Mouse (Mus musculus) liver, postnatal 0 days (tissue): ENCODE measurements around the gene Btnl6. TPM values are rescaled to one million over a fixed set of nuclear protein-coding genes. Genes with fewer than 3 reads are reported as not detected.
A peak's percentile ranks its signal among the peaks of the same experiment; 100 is the strongest.
"Not testable (repeated sequence)": the region's sequence is repeated elsewhere in the genome, so short reads cannot be mapped to it uniquely, and the experiment has no call there.

Experiments
- ATAC-seq: fragments of 200-750 bp; cut with Nextera tagmentation; 2 replicates; pipeline ENCODE4 v1.8.0; 2017; ENCODE audit warnings: mild to moderate bottlenecking, moderate library complexity
- DNase-seq: peaks from one replicate; pipeline ENCODE4 v3.0.0-alpha.2; 2016
- H3K27ac ChIP-seq: fragments of 300-500 bp; sonication (generic); 2 replicates; pipeline ENCODE4 v1.5.1; 2014; ENCODE audit warnings: antibody characterized with exemption, moderate library complexity, mild to moderate bottlenecking, low read depth
- H3K27me3 ChIP-seq: fragments of 300-500 bp; sonication (generic); 2 replicates; pipeline ENCODE4 v1.6.1; 2014; ENCODE audit warnings: low read length, control low read depth, mixed read lengths; ENCODE audit not compliant: insufficient read depth
- H3K36me3 ChIP-seq: fragments of 300-500 bp; sonication (generic); replicated peaks from 2 replicates; pipeline ENCODE4 v1.6.1; 2014; ENCODE audit warnings: mild to moderate bottlenecking, control low read depth, low read length, moderate library complexity, mixed read lengths; ENCODE audit not compliant: insufficient read depth
- H3K4me1 ChIP-seq: fragments of 300-500 bp; sonication (generic); 2 replicates; pipeline ENCODE4 v1.6.1; 2014; ENCODE audit warnings: antibody characterized with exemption, mild to moderate bottlenecking, control low read depth; ENCODE audit not compliant: insufficient read depth
- H3K4me2 ChIP-seq: fragments of 300-500 bp; sonication (generic); 2 replicates; pipeline ENCODE4 v1.6.1; 2014; ENCODE audit warnings: low read depth, mild to moderate bottlenecking, low read length, moderate library complexity, mixed read lengths
- H3K4me3 ChIP-seq: fragments of 300-500 bp; sonication (generic); 2 replicates; pipeline ENCODE4 v1.5.1; 2014; ENCODE audit warnings: low read depth, low read length
- H3K9ac ChIP-seq: fragments of 300-500 bp; sonication (generic); replicated peaks from 2 replicates; pipeline ENCODE4 v1.6.1; 2014; ENCODE audit warnings: mild to moderate bottlenecking, moderate library complexity
- H3K9me3 ChIP-seq: fragments of 300-500 bp; sonication (generic); 2 replicates; pipeline ENCODE4 v1.6.1; 2016; ENCODE audit warnings: mild to moderate bottlenecking, control low read depth, low read length, mixed read lengths
- CTCF ChIP-seq: sonication (generic); IDR thresholded peaks from 2 replicates; pipeline ENCODE4 v1.5.1; 2016; ENCODE audit warnings: antibody characterized with exemption, low read depth
- EP300 ChIP-seq: IDR thresholded peaks from 2 replicates; pipeline ENCODE4 v1.6.1; 2016; ENCODE audit warnings: antibody characterized with exemption, low read depth, mild to moderate bottlenecking
- WGBS: fragments of 180-500 bp; shearing (Covaris S2); extraction: QIAGEN DNeasy Blood & Tissue Kit; methylation state at CpG from one replicate; pipeline ENCODE4 v1.1.7; 2014; ENCODE audit not compliant: insufficient replicate concordance; 5-methylcytosine and 5-hydroxymethylcytosine counted together
- polyA plus RNA-seq: library from polyadenylated mRNA; unstranded; fragments of >200 nt; fragmentation: Nextera tagmentation; extraction: Ambion mirVana; gene quantifications from 2 replicates; pipeline ENCODE4 v1.2.1, GENCODE M21; 2015

Gene Btnl6
- polyA plus RNA-seq, 1 experiment from 2014 or later = not detected

DNA sequence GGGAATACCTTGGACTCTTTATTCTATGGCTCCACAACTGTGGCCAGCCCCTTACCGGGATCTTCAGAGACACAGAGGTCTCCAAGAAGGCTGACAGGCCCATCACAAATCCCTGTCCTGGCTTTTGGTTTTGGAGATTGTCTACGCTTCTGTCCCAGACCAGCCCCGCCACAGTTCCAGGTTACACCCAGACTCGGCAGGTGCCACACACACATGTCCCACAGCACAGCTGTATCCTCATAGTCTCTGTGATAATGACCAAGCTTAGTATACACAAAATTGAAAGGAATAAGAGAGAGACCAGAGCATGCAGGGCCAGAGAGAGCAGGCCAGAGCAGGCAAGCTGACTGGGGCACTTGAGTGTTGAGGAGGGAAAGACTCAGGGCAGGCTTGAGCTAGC lies 643 bp upstream of the Btnl6 start:
- Histone ChIP-seq H3K9ac (no peak overlapping the region), H3K27ac (no peak overlapping the region), H3K4me2 (no peak overlapping the region), H3K27me3 (no peaks in the 10 kb centered on the region), H3K4me3 (no peak overlapping the region), H3K4me1 (no peaks in the 10 kb centered on the region), H3K9me3 (no peaks in the 10 kb centered on the region), H3K36me3 (no peaks in the 10 kb centered on the region)
- TF ChIP-seq CTCF (no peak), EP300 (no peak)
- ATAC-seq (no peak), DNase-seq (no peak)
- WGBS = 82% methylated on average over 4 of the region's 4 CpGs

DNA sequence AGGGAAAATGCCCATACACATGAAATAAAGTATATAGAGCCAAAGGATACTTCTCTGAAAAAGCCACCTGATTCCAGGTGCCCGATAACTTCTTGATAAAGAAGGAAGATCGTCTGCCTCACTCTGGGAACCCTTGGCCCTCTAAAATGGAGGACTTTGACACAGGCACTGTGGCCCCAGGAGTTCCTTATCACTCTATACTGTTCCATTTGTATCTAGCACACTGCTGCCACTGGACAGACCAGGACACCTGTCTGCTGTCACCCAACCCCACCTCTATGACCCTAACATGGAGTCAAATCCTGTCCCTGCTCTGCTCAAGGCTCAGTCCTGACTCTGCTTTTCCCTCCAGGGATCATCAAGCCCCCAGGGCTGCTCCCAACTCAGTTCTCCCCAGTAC lies 638 bp downstream of the Btnl6 start:
- WGBS = 65% methylated on average over 2 of the region's 2 CpGs
- Histone ChIP-seq H3K4me1 (no peaks in the 10 kb centered on the region), H3K27ac (no peak overlapping the region), H3K9me3 (no peaks in the 10 kb centered on the region), H3K4me3 (no peak overlapping the region), H3K9ac (no peak overlapping the region), H3K4me2 (no peak overlapping the region), H3K27me3 (no peaks in the 10 kb centered on the region), H3K36me3 (no peaks in the 10 kb centered on the region)
- TF ChIP-seq EP300 (no peak), CTCF (no peak)
- ATAC-seq (no peak), DNase-seq (no peak)

DNA sequence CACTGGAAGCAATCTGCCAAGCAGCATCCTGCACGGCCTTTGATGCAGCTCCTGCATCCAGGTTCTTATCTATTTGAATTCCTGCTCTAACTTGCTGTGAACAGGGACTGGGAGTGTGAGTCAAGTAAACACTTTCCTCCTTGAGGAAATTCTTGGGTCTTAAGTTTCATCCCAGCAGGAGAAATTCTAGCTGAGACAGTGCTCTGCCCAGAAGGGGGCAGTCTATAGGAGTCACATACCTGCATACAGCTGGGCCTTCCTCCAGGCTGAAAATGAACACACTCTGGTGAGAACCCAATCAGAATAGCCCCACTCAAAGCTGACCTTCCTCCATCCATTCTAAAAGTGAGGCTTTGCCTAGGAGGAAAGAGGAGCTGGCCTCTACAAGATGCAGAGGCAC lies 5.4 kb downstream of the Btnl6 start:
- WGBS = 44% methylated on average over 1 of the region's 1 CpGs
- ATAC-seq, H3K4me1 ChIP-seq, H3K27ac ChIP-seq, H3K36me3 ChIP-seq, H3K4me3 ChIP-seq, H3K9ac ChIP-seq, H3K9me3 ChIP-seq, H3K27me3 ChIP-seq, DNase-seq, H3K4me2 ChIP-seq: not testable (repeated sequence)
- peak; percentile 41 for TF ChIP-seq CTCF

DNA sequence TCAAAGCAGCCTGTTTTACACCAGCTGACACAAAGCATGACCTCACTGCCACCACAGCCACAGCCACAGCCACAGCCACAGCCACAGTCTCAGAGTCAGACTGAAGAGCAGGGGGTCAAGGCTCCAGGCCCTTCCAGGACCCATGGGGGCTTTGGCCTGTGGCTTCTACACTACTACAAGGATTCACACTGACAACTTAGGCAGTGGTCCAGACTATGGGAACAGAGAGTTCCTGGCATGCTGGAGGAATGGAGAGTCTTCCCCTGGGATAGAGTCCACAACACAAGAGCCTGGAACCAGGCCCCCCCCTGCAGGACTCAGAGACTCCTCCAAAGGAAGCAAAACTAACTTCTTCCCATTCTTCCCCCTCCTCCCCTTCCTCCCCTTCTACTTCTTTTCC lies 9.6 kb downstream of the Btnl6 start:
- H3K27ac ChIP-seq = no peak overlapping the region

DNA sequence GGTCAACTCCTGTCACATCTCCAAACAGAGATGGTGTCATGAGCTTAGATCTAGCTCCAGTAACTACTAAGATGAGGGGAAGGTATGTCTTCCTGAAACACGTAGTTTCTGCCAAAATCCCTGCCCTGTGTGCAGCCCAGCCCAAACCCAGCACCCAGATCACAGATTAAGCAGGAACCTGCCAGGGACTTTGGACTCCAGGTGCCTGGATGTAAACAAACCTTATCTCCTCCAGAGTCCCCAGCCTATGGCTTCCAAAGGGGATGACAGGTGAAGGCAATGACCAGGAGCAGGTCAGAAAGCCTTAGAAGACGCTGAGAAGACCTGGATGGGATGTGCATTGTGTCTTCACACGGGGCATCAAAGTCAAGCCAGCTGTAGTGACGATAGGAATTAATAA lies 19.4 kb downstream of the Btnl6 start:
- not testable (repeated sequence) for H3K4me1 ChIP-seq, ATAC-seq, H3K4me2 ChIP-seq, H3K9me3 ChIP-seq, H3K9ac ChIP-seq, H3K27ac ChIP-seq, H3K4me3 ChIP-seq, H3K27me3 ChIP-seq, H3K36me3 ChIP-seq, DNase-seq
- WGBS = 58% methylated on average over 2 of the region's 4 CpGs

More for the DNA sequence above, 9.6 kb downstream of the Btnl6 start:
- Histone ChIP-seq H3K36me3 (no peaks in the 10 kb centered on the region), H3K9me3 (no peaks in the 10 kb centered on the region), H3K27me3 (no peaks in the 10 kb centered on the region), H3K4me2 (no peak overlapping the region), H3K9ac (no peak overlapping the region), H3K4me1 (no peaks in the 10 kb centered on the region), H3K4me3 (no peak overlapping the region)
- DNase-seq = no peak
- ATAC-seq = no peak
- TF ChIP-seq EP300 = no peak
- no peak for TF ChIP-seq CTCF

DNA sequence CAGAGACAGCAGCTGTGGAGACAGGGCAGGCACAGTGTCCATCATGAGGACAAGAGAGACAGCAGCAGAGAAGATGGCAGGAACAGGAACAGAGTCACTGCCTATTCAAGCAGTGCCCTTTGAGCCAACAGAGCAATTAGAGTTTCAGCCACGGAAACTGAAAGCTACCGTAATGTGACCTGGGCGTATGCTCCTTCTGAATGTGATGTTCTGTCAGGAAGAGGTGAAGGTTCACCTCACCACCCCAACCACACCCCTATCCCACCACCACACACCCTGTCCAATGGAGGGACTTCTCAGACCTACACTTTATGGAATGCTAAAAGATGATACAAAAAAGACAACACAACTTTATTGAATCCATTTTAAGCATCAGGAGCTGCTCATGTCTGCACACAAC lies 19.8 kb downstream of the Btnl6 start:
- H3K36me3 ChIP-seq, DNase-seq, H3K9me3 ChIP-seq, H3K4me1 ChIP-seq, ATAC-seq, H3K9ac ChIP-seq, H3K4me3 ChIP-seq, H3K4me2 ChIP-seq, H3K27ac ChIP-seq, H3K27me3 ChIP-seq: not testable (repeated sequence)
- WGBS = 63% methylated on average over 3 of the region's 3 CpGs

DNA sequence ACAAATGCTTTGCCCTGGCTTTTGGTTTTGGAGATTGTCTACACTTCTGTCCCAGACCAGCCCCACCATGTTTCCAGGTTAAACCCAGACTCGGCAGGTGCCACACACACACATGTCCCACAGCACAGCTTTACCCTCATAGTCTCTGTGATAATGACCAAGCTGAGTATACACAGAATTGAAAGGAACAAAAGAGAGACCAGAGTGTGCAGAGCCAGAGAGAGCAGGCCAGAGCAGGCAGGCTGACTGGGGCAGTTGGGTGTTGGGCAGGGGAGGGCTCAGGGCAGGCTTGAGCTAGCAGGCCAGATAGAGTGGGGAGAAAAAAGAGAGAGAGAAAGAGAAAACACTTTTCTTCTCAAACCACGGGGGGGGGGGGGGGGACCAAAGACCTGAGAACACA lies 20.6 kb downstream of the Btnl6 start:
- Histone ChIP-seq H3K36me3 (no peaks in the 10 kb centered on the region), H3K4me1 (no peaks in the 10 kb centered on the region)
- 91% methylated on average over 1 of the region's 2 CpGs for WGBS

DNA sequence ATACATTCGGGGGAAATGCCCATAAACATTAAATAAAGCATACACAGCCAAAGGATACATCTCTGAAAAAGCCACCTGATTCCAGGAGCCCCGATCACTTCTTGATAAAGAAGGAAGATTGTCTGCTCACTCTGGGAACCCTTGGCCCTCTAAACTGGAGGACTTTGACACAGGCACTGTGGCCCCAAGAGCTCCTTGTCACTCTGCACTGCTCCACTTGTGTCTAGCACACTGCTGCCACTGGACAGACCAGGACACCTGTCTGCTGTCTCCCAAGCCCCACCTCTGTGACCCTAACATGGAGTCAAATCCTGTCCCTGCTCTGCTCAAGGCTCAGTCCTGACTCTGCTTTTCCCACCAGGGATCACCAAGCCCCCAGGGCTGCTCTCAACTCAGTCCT lies 22.0 kb downstream of the Btnl6 start:
- not testable (repeated sequence) for H3K27me3 ChIP-seq, H3K9me3 ChIP-seq, ATAC-seq, H3K4me2 ChIP-seq, DNase-seq, H3K4me1 ChIP-seq, H3K4me3 ChIP-seq, H3K36me3 ChIP-seq, H3K27ac ChIP-seq, H3K9ac ChIP-seq
- 78% methylated on average over 2 of the region's 2 CpGs for WGBS

More for the DNA sequence above, 20.6 kb downstream of the Btnl6 start:
- ATAC-seq = no peak
- Histone ChIP-seq H3K9me3 (no peaks in the 10 kb centered on the region), H3K27ac (no peak overlapping the region), H3K4me3 (no peak overlapping the region), H3K9ac (no peak overlapping the region), H3K4me2 (no peak overlapping the region), H3K27me3 (no peaks in the 10 kb centered on the region)
- DNase-seq = no peak
- TF ChIP-seq EP300 = no peak
- TF ChIP-seq CTCF = no peak
